Mouse (Mus musculus) layer of hippocampus, adult 9-10 months (tissue): ENCODE measurements at regions not wholly inside any gene's neighbourhood (a gene's known extent, or its start where the extent isn't known, plus 50 kb on each side); places are given as distances from the start of the nearest gene placed in this dataset.

Source experiments
- DNase-seq: peaks from one replicate; pipeline ENCODE4 v3.0.0; 2022; ENCODE audit warnings: low spot score

GRCm38 (mm10) chr10:9166017-9166416, 280.1 kb upstream of the Sash1 start:
- DNase-seq: peak; percentile 6

- no peak for DNase-seq
Measured at GRCm38 (mm10) chr10:9165598-9165997, 279.7 kb upstream of the Sash1 start.

- no peak for DNase-seq
Measured at GRCm38 (mm10) chr10:9164333-9164732, 278.5 kb upstream of the Sash1 start.

- no peak for DNase-seq
Measured at GRCm38 (mm10) chr10:9161597-9161996, 275.7 kb upstream of the Sash1 start.

GRCm38 (mm10) chr10:9157299-9158215, 271.7 kb upstream of the Sash1 start:
- DNase-seq: no peak

GRCm38 (mm10) chr10:9136099-9136498, 250.2 kb upstream of the Sash1 start:
- no peak for DNase-seq

GRCm38 (mm10) chr10:9134293-9135021, 248.6 kb upstream of the Sash1 start:
- DNase-seq: no peak

GRCm38 (mm10) chr10:9130061-9130460, 244.2 kb upstream of the Sash1 start:
- no peak for DNase-seq

GRCm38 (mm10) chr10:9119249-9119648, 233.4 kb upstream of the Sash1 start:
- DNase-seq: no peak

GRCm38 (mm10) chr10:9117648-9118551, 232.0 kb upstream of the Sash1 start:
- no peak for DNase-seq

GRCm38 (mm10) chr10:9117134-9117533, 231.3 kb upstream of the Sash1 start:
- DNase-seq: no peak

- peak; percentile 9 for DNase-seq
Measured at GRCm38 (mm10) chr10:9113706-9114105, 227.8 kb upstream of the Sash1 start.

- no peak for DNase-seq
Measured at GRCm38 (mm10) chr10:9111051-9111450, 225.2 kb upstream of the Sash1 start.

GRCm38 (mm10) chr10:9096207-9096606, 210.3 kb upstream of the Sash1 start:
- DNase-seq: no peak

GRCm38 (mm10) chr10:9095163-9095562, 209.3 kb upstream of the Sash1 start:
- DNase-seq: no peak

GRCm38 (mm10) chr10:9092237-9092885, 206.5 kb upstream of the Sash1 start:
- DNase-seq: no peak

GRCm38 (mm10) chr10:9090961-9091360, 205.1 kb upstream of the Sash1 start:
- no peak for DNase-seq

GRCm38 (mm10) chr10:9087871-9088270, 202.0 kb upstream of the Sash1 start:
- no peak for DNase-seq

- no peak for DNase-seq
Measured at GRCm38 (mm10) chr10:9087171-9087570, 201.3 kb upstream of the Sash1 start.

- no peak for DNase-seq
Measured at GRCm38 (mm10) chr10:9086666-9087065, 200.8 kb upstream of the Sash1 start.

- DNase-seq: no peak
Measured at GRCm38 (mm10) chr10:9085441-9085840, 199.6 kb upstream of the Sash1 start.

- no peak for DNase-seq
Measured at GRCm38 (mm10) chr10:9074916-9075315, 189.0 kb upstream of the Sash1 start.
